Mouse (Mus musculus) MN1 (cell line): ENCODE measurements around the gene Epn1.
"Not testable (repeated sequence)": the region's sequence is repeated elsewhere in the genome, so short reads cannot be mapped to it uniquely, and the experiment has no call there.

ENCODE experiments used
- DNase-seq: peaks from one replicate; pipeline ENCODE4 v3.0.0-alpha.2; 2016; ENCODE audit warnings: low spot score

Epn1 gene

DNA sequence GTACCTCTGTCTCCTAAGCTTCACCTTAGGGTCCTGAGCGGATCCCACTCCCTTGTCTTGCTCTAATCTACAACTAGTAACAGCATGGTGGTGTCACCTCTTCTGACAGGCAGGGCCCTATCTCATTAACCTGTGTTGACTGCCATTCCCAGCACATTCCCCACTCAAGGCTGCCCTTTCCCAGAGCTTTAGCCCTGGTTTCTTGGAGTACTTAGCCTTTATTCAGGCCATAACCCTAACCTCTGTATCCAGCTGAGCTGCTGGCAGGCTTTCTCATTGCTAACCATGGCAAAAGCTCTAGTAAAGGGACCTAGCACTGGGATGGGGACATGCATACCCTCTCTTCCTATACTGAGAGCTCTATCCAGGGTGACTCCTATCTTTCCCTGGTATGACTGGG lies 21.4 kb upstream of the Epn1 start:
- no peak for DNase-seq

DNA sequence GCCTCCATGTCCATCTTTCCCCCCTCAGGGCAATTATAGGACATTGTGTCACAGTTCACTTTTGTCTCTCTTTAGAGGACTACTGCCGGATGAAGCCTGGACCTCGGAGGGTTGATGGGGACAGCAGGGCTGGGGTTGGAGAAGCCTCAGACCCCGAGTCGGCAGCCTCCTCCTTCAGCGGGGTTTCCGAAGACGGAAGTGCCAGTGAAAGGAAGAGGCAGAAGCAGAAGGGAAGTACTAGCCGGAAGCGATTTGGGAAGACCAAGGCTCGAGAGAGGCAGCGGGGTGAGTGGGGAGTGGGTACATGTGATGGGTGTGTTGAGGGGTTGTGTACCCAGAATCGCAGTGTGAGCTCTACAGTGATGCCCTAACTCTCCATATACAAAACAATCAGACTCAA lies 20.6 kb upstream of the Epn1 start:
- no peak for DNase-seq

DNA sequence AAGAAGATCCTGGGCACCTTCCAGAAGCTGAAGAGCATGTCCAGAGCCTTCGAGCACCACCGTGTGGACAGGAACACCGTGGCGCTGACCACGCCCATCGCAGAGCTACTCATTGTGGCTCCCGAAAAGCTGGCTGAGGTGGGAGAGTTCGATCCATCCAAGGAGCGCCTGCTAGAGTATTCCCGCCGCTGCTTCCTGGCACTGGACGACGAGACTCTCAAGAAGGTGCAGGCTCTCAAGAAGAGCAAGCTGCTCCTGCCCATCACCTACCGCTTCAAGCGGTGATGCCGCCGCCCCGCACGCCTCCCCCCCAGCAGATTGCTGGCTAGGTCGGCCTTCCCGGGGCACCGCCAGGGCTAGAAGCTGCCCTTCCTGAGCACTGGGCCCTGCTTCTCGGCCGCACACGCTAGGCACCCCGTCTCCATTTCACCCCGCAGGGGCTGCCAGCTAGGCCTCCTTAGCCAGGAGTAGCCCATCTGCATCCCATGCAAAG lies 19.8 kb upstream of the Epn1 start:
- DNase-seq, result peak; percentile 90

DNA sequence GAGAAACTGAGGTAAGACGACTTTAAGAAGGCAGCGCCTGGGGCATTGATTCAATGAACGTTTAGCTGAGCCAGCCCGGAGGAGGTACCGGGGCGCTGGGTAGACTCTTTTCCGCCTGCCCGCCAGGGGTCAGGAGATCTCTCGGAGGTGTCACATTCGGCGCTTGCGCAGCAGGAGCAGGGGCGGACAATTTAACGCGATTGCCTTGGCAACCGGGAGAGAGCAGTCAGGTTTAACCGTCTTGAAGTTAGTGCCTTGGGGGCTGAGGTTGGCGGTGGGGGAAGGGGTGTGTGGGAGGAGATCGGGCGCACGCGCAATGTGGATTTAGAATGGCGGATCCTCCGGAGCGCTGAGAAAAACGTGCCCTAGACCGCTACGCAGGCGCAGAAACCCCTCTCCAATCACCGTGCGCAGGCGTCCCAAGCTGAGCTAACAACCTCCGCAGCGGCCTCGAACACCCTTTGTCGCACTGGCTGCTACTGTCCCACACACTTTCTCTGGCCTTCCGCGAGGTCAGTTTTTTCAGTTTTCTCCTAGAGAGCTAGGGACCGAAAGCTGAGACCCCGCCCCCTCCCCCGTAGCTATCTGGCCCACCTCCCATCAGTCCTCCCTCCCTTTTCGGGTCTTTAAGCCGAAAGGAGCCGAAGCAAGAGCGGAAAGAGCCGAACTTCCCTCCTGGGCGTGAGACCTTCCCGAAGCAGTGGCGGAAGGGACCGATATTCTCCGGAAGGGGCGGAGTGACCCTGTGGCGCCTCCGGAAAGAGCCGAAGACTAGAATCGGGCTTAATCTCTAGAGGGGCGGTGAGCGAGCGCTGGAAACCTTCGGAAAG lies 18.9 kb upstream of the Epn1 start:
- peak; percentile 98 for DNase-seq

DNA sequence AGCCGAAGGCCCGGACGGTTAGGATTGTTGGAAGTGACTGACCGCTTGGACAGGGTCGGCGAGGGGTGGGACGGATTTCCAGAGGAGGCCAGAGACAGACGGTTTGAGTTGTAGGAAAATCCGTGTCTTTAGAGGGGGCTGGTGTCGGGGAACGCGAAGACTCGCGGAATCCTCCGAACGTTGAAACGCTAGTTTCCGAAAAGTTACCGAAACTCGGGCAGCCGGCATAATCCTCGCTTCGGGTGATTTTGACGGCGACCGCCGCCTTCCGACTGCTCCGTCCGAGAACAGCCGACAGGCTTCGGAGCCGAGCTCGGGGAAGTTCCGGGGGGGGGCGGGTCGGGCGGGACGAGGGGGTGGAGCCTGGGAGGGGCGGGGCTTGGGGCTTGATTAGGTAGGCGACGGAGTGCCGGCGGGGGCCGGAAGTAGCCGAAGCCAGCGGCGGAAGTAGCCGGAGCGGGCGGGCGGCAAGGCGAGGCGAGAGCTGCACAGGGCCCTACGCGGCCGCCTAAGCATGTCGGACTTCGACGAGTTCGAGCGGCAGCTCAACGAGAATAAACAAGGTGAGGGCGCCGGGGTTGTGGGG lies 18.2 kb upstream of the Epn1 start, which contains the start of gene U2af2:
TSS of gene U2af2 (plus strand) at position 370 of the 586 bp plus-strand sequence.
- DNase-seq, result peak; percentile 90

DNA sequence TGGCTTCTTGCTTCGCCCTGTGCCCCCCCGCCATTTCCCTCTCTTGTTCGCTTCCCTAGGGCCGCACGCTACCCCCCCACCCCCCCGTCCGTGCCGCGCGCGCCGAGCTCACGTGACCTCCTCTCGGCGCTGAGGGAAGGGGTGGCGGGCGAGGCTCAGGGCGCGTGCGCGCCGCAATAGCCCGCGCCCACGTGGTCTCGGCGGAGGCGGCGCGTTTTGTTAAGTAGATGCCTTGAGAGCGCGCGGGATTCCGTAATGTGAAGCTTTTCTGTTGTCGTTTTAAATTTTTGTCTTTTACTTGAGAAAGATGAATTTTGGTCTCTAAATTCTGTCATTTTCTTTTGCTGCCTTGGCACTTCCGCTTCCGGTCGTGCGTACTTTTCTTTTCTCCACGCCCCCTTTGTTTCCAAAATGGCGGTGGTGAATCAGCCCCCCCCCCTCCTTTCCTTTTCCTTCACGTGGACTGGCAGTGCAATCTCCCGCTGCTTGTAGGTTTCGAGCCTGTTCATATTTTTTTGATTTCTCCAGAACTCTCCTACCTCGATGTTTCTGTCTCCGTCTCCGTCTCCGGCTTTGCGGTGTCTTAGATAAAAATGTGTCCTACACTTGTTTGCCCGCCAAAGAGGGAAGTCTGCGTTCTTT lies 17.6 kb upstream of the Epn1 start:
- peak; percentile 83 for DNase-seq

DNA sequence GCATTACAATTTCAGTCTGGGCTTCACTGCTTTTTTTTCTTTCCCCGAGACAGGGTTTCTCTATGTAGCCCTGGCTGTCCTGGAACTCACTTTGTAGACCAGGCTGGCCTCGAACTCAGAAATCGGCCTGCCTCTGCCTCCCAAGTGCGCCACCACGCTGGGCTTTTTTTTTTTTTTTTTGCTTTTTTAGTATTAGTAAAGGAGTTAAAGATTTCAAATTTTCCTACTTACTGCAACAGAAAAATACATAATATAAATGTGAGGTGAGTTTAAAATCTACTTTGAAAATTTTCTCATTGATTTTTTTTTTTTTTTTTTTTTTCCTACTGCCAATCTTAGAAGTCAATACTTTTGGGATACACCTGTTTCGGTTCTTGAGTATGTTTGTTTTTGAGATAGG lies 15.1 kb upstream of the Epn1 start:
- DNase-seq, result no peak

DNA sequence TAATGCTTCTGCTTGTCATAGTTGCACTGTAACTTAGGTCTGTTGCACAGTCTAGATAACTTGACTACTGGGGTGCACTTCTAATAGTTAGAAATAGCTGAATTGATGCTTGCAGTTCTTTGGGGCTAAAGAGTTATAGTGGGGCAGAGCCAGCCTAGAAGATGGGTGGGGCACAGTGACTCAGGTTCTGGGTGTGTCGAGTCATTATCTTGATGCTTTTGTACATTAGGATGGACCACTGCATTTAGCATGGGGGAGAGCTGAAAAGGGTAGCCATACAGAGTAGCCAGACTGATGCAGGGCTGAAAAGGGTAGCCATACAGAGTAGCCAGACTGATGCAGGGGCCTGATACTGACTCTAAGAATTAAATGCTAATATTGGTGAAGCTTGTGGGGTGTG lies 6.4 kb upstream of the Epn1 start:
- DNase-seq, result no peak

DNA sequence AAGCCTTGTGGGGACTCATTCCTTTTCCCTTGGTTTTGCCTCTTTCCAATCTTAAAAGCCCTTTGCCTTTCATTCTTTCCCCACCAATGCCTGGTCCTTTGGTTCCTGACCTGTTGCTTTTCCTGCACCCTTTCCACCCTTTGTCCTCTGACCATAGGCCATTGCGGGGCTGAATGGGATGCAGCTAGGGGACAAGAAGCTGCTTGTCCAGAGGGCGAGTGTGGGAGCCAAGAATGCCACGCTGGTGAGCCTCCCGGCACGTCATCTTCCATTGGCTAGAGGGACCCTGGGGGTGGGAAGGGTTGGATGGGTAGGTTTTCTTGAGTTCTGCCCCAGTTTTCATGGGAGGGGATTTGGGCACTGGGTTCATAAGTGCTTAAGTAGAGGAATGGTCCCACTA lies 5.1 kb upstream of the Epn1 start:
- DNase-seq, result no peak

DNA sequence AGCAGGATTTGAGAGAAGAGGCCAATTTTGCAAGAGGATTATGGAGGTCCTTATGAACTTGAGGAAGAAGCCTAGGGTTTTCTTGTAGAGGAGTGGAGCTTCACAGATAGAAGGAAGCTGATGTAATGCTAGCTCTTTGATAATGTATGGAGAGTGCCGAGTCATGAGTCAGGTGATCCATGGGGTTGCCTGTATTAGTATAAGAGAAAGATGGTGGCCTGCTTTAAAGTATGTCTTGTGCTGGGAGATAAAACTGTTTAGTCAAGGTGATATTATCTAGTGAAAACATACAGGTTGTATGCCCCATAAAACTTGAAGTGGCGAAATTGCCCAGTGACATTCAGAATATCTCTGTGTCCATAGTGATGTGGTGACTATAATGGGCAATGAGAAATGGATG lies 3.1 kb upstream of the Epn1 start:
- DNase-seq, result no peak

DNA sequence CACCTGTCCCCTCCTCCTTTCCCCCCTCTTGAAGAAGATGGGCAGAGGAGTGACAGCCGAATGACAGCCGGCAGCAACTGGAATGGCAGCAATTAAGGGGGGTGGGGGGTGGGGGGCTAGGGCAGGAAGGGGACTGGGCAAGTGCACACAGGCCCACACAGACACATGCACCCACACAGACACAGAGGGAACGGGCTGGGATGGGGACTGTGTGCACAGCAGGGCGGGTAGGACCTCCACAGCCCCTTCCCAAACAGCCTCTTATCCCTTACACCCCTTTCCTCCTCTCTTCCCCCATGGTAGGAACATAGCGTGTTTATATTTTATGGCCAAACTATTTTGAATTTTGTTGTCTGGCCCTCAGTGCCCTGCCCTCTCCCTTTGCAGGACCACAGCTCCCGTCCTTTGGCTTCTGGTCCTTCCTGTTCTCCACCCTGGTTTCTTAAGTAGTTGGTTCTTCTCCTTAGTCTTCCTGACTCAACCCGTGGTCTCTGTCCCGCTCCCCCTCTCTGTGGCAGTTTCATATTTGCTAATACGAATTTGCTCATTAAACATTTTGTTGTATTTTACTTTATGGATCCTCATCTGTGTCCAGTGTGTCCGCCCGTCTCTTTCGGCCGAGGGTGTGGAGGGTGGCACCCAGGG lies 548 bp upstream of the Epn1 start:
- DNase-seq, result not testable (repeated sequence)

DNA sequence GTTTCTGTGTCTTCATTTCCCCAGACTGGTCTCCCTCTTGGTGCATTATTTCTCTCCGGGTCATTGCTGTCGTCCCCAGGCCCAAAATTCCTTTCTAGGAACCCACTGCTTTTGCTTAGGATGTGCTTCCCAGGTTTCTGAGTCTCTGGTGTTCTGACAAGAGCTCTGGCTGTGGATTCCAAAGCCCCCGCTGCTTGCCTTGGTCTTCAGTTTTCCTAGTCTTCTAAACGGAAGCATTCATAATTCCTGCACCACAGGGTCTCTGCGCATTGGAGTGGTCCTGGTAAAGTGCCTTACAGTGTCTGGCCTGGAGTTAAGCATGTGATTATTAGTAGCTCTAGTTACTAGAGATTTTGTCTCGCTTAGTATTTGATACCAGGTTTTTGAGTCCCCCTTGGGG lies 780 bp downstream of the Epn1 start:
- no peak for DNase-seq

DNA sequence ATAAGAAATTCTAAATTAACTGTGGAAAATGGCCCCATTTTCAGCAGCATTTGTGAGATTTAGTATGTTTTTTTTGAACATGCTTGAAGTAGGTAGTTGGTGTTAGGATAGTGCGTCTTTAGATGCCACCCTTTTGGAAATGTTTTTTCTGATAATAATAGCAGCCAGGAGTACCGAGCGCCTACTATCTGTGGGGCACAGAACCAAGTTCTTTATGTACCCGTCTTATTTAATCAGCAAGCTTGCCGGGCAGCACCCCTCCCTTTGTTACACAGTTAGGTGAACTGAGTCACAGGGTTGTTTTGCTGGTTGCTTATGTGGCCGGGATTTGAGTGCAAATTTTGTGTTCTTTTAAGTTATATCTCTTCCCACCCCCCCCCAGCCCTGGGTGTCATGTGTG lies 1.2 kb downstream of the Epn1 start:
- DNase-seq, result no peak

DNA sequence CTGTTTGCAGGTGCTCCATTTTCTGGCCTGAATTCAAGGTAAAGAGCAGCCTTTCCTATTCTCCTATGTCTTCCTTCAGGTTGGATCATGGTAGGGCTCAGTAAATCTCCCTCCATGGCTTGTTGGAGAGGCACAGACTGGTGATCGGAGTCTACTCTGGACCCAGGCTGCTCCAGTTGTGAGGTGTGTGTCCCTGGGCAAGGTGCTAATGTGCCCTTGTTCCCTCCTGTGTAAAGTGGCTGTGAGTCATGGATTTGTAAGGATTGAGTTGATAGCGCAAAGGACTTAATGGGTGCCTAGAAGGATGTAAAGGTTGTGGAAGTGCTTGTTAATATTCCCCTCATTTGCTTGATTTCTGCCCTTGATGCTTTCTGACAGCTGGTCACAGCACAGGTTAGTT lies 1.9 kb downstream of the Epn1 start:
- no peak for DNase-seq

DNA sequence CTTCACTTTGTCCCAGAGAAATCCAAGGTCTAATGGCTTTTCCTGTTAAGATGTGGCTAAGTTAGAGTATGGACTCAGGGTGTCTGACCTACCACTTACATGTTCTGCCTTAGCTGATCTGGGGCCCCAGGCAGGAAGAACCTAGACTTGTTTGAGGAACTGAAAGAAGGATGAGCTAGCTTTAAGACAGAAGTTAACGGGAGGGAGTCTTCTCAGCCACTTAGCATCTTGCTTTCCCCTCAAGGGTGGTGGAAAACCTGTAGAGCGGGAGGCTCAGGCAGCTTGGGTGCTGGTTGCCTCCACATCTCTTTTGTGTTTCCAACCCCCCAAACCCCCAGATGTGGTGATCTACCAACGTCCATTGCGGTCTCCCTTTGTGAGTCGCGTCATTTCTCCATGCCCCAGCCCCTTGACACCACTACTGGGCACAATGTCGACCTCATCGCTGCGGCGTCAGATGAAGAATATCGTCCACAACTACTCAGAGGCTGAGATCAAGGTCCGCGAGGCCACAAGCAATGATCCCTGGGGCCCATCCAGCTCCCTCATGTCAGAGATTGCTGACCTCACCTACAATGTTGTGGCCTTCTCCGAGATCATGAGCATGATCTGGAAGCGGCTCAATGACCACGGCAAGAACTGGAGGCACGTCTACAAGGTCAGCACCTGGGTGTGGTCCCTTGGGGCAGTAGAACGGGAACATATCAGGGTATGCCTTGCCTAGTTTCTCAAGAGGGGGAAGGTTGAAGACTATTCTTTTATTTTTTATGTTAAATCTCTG lies 3.5 kb downstream of the Epn1 start:
- DNase-seq, result no peak

DNA sequence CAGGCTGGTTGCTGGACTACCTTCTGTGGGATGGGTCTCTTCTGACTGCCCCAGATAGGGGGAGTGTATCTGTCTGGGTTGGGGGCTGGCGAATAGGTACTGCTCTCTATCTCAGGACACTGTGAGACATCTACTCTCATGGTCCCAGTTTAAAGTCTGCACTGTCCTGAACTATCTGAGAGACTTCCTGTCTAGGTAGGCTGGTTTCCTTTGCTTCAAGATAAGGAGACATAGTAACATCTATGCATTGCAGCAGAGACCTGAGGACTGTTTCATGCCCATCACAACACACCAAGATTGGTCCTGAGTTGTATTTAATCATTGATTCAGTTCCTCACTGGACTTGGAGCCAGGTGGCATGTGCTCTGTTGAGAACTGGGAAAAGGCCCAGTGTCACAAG lies 5.5 kb downstream of the Epn1 start:
- DNase-seq, result no peak

DNA sequence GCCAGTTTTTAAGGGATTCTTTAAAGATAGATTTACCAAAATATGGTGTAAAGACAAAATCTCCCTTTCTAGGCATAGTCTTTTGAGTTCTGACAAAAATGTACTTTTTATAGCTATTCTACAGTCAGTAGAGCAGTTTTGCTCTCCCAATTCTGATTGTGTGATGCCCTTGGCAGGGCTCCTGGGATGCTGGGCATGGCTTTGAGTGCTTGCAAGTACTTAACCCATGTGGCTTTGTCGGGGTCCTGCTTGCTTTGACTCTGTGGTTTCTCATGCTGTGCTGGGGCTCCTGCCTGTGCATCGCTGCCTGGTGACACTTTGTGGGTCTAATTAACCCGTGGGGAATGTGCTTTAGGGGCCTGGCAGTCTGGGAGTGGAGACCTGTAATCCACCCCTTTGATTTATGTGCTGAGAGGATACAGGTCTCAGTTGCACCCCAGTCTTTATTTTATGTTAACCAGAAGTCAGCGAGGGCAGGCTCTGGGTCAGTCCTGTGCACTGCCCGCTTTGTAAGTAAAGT lies 6.9 kb downstream of the Epn1 start:
- no peak for DNase-seq

DNA sequence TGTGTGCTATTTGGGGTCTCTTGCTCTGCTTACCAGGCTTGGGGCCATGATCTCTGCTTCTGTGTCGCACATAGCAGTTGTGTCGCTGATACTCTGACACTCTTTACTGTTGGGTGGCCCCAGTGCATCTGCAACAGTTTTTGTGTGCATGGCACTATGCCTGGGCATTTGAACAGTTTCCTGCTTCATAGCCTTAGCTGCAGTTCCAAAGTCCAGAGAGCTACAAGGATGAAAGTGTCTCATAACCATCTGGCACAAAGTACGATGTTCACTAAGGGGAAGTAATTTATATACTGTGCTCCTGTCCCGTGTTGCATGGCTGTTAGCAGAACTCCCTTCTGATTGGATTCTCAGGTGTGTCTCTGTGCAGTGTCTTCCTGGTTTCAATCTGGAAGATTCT lies 7.9 kb downstream of the Epn1 start:
- no peak for DNase-seq

DNA sequence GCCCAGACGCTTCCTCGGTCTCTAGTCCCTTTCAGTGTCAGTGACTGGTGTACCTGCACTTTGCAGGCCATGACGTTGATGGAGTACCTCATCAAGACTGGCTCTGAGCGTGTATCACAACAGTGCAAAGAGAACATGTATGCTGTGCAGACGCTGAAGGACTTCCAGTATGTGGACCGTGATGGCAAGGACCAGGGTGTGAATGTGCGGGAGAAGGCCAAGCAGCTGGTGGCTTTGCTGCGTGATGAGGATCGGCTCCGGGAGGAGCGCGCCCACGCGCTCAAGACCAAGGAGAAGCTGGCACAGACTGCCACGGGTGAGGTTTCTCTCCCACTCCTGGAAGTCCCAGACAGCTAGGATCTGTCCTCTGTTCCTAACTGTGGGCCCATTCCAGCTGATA lies 9.8 kb downstream of the Epn1 start:
- no peak for DNase-seq

DNA sequence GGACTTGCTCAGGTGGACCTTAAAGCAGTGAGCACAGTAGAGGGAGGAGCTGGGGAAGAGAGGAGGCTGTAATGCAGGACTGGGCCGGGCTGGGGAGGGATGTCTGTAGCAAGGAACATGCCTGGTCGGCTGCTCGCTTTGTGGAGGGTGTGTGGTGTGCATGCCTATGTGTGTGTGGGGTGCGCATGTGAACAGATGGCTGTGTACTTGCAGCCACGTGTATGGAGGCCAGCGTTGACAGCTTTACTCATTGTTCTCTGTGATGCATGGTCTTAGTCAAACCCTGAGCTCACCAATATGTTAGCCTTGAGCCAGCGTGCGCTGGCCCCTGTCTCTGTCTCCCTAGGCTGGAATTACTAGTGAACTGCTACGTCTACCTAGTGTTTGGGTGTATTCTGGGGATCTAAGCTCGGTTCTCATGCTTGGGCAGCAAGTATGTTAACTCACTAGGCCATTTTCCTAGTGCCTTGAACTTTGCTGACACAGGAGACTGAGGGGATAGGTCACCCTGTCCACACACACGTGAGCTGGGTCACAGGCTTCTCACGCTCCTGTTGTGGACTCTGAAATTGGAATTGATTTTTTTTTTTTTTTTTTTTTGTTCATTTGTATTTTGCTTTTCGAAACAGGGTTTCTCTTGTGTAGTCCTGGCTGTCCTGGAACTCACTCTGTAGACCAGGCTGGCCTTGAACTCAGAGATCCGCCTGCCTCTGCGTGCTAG lies 11.1 kb downstream of the Epn1 start:
- DNase-seq, result no peak

DNA sequence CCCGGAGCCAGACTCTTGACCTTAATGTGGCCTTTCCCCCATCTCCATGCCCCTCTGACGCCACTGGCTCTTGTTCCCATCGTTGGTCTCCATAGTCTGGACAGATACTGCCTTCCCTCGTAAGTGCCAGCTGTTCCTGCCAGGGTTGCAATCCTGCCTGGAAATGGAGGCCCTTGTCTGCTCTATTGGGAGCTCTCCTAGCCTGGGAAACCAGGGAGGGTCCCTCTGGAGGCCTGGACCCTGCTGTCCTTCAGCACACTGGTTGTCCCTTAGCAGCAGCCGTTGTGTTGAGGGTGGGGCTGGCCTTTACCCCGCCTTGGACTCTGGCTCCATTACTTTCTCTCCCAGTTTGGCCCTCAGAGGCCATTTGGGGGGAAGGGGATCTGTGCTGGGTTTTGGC lies 12.3 kb downstream of the Epn1 start:
- DNase-seq, result no peak
